Mouse (Mus musculus): ENCODE results near the gene Cep55. TPM values are rescaled to one million over a fixed set of nuclear protein-coding genes. Genes with fewer than 3 reads are reported as not detected.
A peak's percentile ranks its signal among the peaks of the same experiment; 100 is the strongest.

Gene Cep55
- polyA plus RNA-seq, 1 experiment from 2014 or later = 5.4 TPM

- H3K9ac ChIP-seq (ENCODE audit: low read depth, low read length) = no peak overlapping the region
- 93% methylated on average over 2 of the region's 2 CpGs for WGBS
- H3K36me3 ChIP-seq (ENCODE audit: control insufficient read depth, insufficient read depth, low read length) = no peaks in the 10 kb centered on the region
- H3K4me2 ChIP-seq (ENCODE audit: low read length) = no peak overlapping the region
- no peak overlapping the region for H3K4me3 ChIP-seq (ENCODE audit: low read length)
- no peaks in the 10 kb centered on the region for H3K9me3 ChIP-seq (ENCODE audit: control insufficient read depth, low read length)
- H3K4me1 ChIP-seq (ENCODE audit: control insufficient read depth, insufficient read depth, low read depth, low read length) = peaks cover 4% of the 10 kb centered on the region; the same call in 1 of the 2 replicates
- ATAC-seq = no peak
- H3K27me3 ChIP-seq (replicated peaks; ENCODE audit: control insufficient read depth, insufficient read depth, low read length) = no peaks in the 10 kb centered on the region
- H3K27ac ChIP-seq (ENCODE audit: low read depth, low read length) = no peak overlapping the region
These were observed 19.0 kb upstream of the Cep55 start for GRCm38 (mm10) chr19:38035766-38036165.

- Histone ChIP-seq H3K9ac (ENCODE audit: low read depth, low read length) (no peak overlapping the region), H3K36me3 (ENCODE audit: control insufficient read depth, insufficient read depth, low read length) (no peaks in the 10 kb centered on the region), H3K4me2 (ENCODE audit: low read length) (no peak overlapping the region), H3K27me3 (replicated peaks; ENCODE audit: control insufficient read depth, insufficient read depth, low read length) (peaks cover 7% of the 10 kb centered on the region), H3K4me3 (ENCODE audit: low read length) (no peak overlapping the region), H3K27ac (ENCODE audit: low read depth, low read length) (no peak overlapping the region), H3K9me3 (ENCODE audit: control insufficient read depth, low read length) (no peaks in the 10 kb centered on the region), H3K4me1 (ENCODE audit: control insufficient read depth, insufficient read depth, low read depth, low read length) (peaks cover 3% of the 10 kb centered on the region; the same call in 1 of the 2 replicates)
- no peak for ATAC-seq
- 79% methylated on average over 2 of the region's 2 CpGs for WGBS
These were observed 16.5 kb upstream of the Cep55 start for GRCm38 (mm10) chr19:38038267-38038666.

GRCm38 (mm10) chr19:38042261-38042722, 12.5 kb upstream of the Cep55 start:
- no peaks in the 10 kb centered on the region for H3K36me3 ChIP-seq (ENCODE audit: control insufficient read depth, insufficient read depth, low read length)
- no peak for ATAC-seq
- 30% methylated on average over 5 of the region's 5 CpGs for WGBS
- H3K4me2 ChIP-seq (ENCODE audit: low read length) = peak overlapping the region; percentile 25; the same call in 1 of the 2 replicates
- H3K27ac ChIP-seq (ENCODE audit: low read depth, low read length) = no peak overlapping the region
- no peaks in the 10 kb centered on the region for H3K9me3 ChIP-seq (ENCODE audit: control insufficient read depth, low read length)
- peaks cover 6% of the 10 kb centered on the region for H3K4me1 ChIP-seq (ENCODE audit: control insufficient read depth, insufficient read depth, low read depth, low read length)
- 0 out of 2 replicates have a peak overlapping the region, but pooled peaks have one; percentile 2 for H3K4me3 ChIP-seq (ENCODE audit: low read length)
- H3K27me3 ChIP-seq (replicated peaks; ENCODE audit: control insufficient read depth, insufficient read depth, low read length) = peaks cover 7% of the 10 kb centered on the region
- no peak overlapping the region for H3K9ac ChIP-seq (ENCODE audit: low read depth, low read length)

GRCm38 (mm10) chr19:38043281-38043981, 11.4 kb upstream of the Cep55 start, which contains the start of gene Myof:
Gene Myof (minus strand): TSS chr19:38043577.
- Histone ChIP-seq H3K4me1 (ENCODE audit: control insufficient read depth, insufficient read depth, low read depth, low read length) (peaks cover 6% of the 10 kb centered on the region), H3K36me3 (ENCODE audit: control insufficient read depth, insufficient read depth, low read length) (no peaks in the 10 kb centered on the region), H3K27ac (ENCODE audit: low read depth, low read length) (no peak within 1 kb of the TSS), H3K4me2 (ENCODE audit: low read length) (peak within 1 kb of the TSS; percentile 72), H3K27me3 (replicated peaks; ENCODE audit: control insufficient read depth, insufficient read depth, low read length) (peaks cover 7% of the 10 kb centered on the region), H3K4me3 (ENCODE audit: low read length) (peak within 1 kb of the TSS; percentile 40), H3K9me3 (ENCODE audit: control insufficient read depth, low read length) (no peaks in the 10 kb centered on the region), H3K9ac (ENCODE audit: low read depth, low read length) (peak within 1 kb of the TSS; percentile 54)
- WGBS = 2% methylated on average over 28 of the region's 28 CpGs
- ATAC-seq = peak; percentile 50; the same call in 1 of the 2 replicates

GRCm38 (mm10) chr19:38045198-38045597, 9.6 kb upstream of the Cep55 start:
- ATAC-seq = no peak
- no peak overlapping the region for H3K4me2 ChIP-seq (ENCODE audit: low read length)
- H3K4me1 ChIP-seq (ENCODE audit: control insufficient read depth, insufficient read depth, low read depth, low read length) = peaks cover 6% of the 10 kb centered on the region
- no peak overlapping the region for H3K4me3 ChIP-seq (ENCODE audit: low read length)
- no peak overlapping the region for H3K27ac ChIP-seq (ENCODE audit: low read depth, low read length)
- peaks cover 7% of the 10 kb centered on the region for H3K27me3 ChIP-seq (replicated peaks; ENCODE audit: control insufficient read depth, insufficient read depth, low read length)
- no peak overlapping the region for H3K9ac ChIP-seq (ENCODE audit: low read depth, low read length)
- WGBS = 89% methylated on average over 3 of the region's 3 CpGs
- H3K36me3 ChIP-seq (ENCODE audit: control insufficient read depth, insufficient read depth, low read length) = no peaks in the 10 kb centered on the region
- no peaks in the 10 kb centered on the region for H3K9me3 ChIP-seq (ENCODE audit: control insufficient read depth, low read length)

GRCm38 (mm10) chr19:38049686-38050085, 5.1 kb upstream of the Cep55 start:
- 81% methylated on average over 1 of the region's 1 CpGs for WGBS
- Histone ChIP-seq H3K9me3 (ENCODE audit: control insufficient read depth, low read length) (no peaks in the 10 kb centered on the region), H3K4me1 (ENCODE audit: control insufficient read depth, insufficient read depth, low read depth, low read length) (peaks cover 4% of the 10 kb centered on the region; the same call in 1 of the 2 replicates), H3K4me3 (ENCODE audit: low read length) (no peak overlapping the region), H3K27me3 (replicated peaks; ENCODE audit: control insufficient read depth, insufficient read depth, low read length) (no peaks in the 10 kb centered on the region), H3K27ac (ENCODE audit: low read depth, low read length) (no peak overlapping the region), H3K9ac (ENCODE audit: low read depth, low read length) (no peak overlapping the region), H3K4me2 (ENCODE audit: low read length) (no peak overlapping the region), H3K36me3 (ENCODE audit: control insufficient read depth, insufficient read depth, low read length) (no peaks in the 10 kb centered on the region)
- no peak for ATAC-seq

GRCm38 (mm10) chr19:38053227-38054041, 1.4 kb upstream of the Cep55 start:
- ATAC-seq = no peak
- no peak overlapping the region for H3K27ac ChIP-seq (ENCODE audit: low read depth, low read length)
- H3K9ac ChIP-seq (ENCODE audit: low read depth, low read length) = peak overlapping the region; percentile 63
- WGBS = 32% methylated on average over 8 of the region's 8 CpGs
- H3K4me3 ChIP-seq (ENCODE audit: low read length) = peak overlapping the region; percentile 81
- peaks cover 8% of the 10 kb centered on the region for H3K4me1 ChIP-seq (ENCODE audit: control insufficient read depth, insufficient read depth, low read depth, low read length)
- no peaks in the 10 kb centered on the region for H3K9me3 ChIP-seq (ENCODE audit: control insufficient read depth, low read length)
- H3K36me3 ChIP-seq (ENCODE audit: control insufficient read depth, insufficient read depth, low read length) = no peaks in the 10 kb centered on the region
- no peaks in the 10 kb centered on the region for H3K27me3 ChIP-seq (replicated peaks; ENCODE audit: control insufficient read depth, insufficient read depth, low read length)
- peak overlapping the region; percentile 78 for H3K4me2 ChIP-seq (ENCODE audit: low read length)

GRCm38 (mm10) chr19:38054149-38054719, 577 bp upstream of the Cep55 start:
- peaks cover 8% of the 10 kb centered on the region for H3K4me1 ChIP-seq (ENCODE audit: control insufficient read depth, insufficient read depth, low read depth, low read length)
- H3K27me3 ChIP-seq (replicated peaks; ENCODE audit: control insufficient read depth, insufficient read depth, low read length) = no peaks in the 10 kb centered on the region
- H3K9me3 ChIP-seq (ENCODE audit: control insufficient read depth, low read length) = no peaks in the 10 kb centered on the region
- peak overlapping the region; percentile 81 for H3K4me3 ChIP-seq (ENCODE audit: low read length)
- no peak overlapping the region for H3K27ac ChIP-seq (ENCODE audit: low read depth, low read length)
- ATAC-seq = peak; percentile 94
- H3K9ac ChIP-seq (ENCODE audit: low read depth, low read length) = peak overlapping the region; percentile 63
- H3K36me3 ChIP-seq (ENCODE audit: control insufficient read depth, insufficient read depth, low read length) = no peaks in the 10 kb centered on the region
- under 1% methylated on average over 23 of the region's 23 CpGs for WGBS
- H3K4me2 ChIP-seq (ENCODE audit: low read length) = peak overlapping the region; percentile 78

- 20% methylated on average over 6 of the region's 6 CpGs for WGBS
- no peaks in the 10 kb centered on the region for H3K9me3 ChIP-seq (ENCODE audit: control insufficient read depth, low read length)
These were observed 987 bp downstream of the Cep55 start for GRCm38 (mm10) chr19:38055798-38056197.

More at GRCm38 (mm10) chr19:38055798-38056197, 987 bp downstream of the Cep55 start:
- Histone ChIP-seq H3K4me3 (ENCODE audit: low read length) (peak overlapping the region; percentile 81), H3K9ac (ENCODE audit: low read depth, low read length) (no peak overlapping the region), H3K27ac (ENCODE audit: low read depth, low read length) (no peak overlapping the region), H3K4me2 (ENCODE audit: low read length) (peak overlapping the region; percentile 90), H3K4me1 (ENCODE audit: control insufficient read depth, insufficient read depth, low read depth, low read length) (peaks cover 8% of the 10 kb centered on the region), H3K27me3 (replicated peaks; ENCODE audit: control insufficient read depth, insufficient read depth, low read length) (no peaks in the 10 kb centered on the region), H3K36me3 (ENCODE audit: control insufficient read depth, insufficient read depth, low read length) (no peaks in the 10 kb centered on the region)
- no peak for ATAC-seq

Measured in hindbrain, embryonic 16.5 days (tissue).